Mouse (Mus musculus) olfactory bulb, adult 2 months (tissue): ENCODE measurements around the gene Gm10320. TPM values are rescaled to one million over a fixed set of nuclear protein-coding genes. Genes with fewer than 3 reads are reported as not detected.

Experiments used
- H3K27ac ChIP-seq: fragments of 200-500 bp; 2 replicates; pipeline ENCODE4 v1.5.1; 2012; ENCODE audit warnings: low read depth, low read length; ENCODE audit not compliant: insufficient read depth
- H3K4me1 ChIP-seq: fragments of 200-500 bp; 2 replicates; pipeline ENCODE4 v1.6.1; 2012; ENCODE audit warnings: low read length; ENCODE audit not compliant: control insufficient read depth, insufficient read depth
- H3K4me3 ChIP-seq: fragments of 200-500 bp; 2 replicates; pipeline ENCODE4 v1.5.1; 2012; ENCODE audit warnings: mild to moderate bottlenecking, low read depth, low read length, moderate library complexity; ENCODE audit not compliant: insufficient read depth
- CTCF ChIP-seq: fragments of 200-500 bp; IDR thresholded peaks from 2 replicates; pipeline ENCODE4 v1.5.1; 2012; ENCODE audit warnings: low read depth, mild to moderate bottlenecking, low read length, moderate library complexity; ENCODE audit not compliant: insufficient read depth
- POLR2A ChIP-seq: fragments of 200-500 bp; IDR thresholded peaks from 2 replicates; pipeline ENCODE4 v1.6.1; 2012; ENCODE audit warnings: mild to moderate bottlenecking, low read depth, low read length, moderate library complexity; ENCODE audit not compliant: insufficient read depth
- WGBS: fragments of 180-500 bp; shearing (Covaris S2); methylation state at CpG from one replicate; pipeline ENCODE4 v1.1.7; 2018; 5-methylcytosine and 5-hydroxymethylcytosine counted together
- polyA plus RNA-seq: library from polyadenylated mRNA; stranded (reverse); fragments of >200 nt; gene quantifications from 2 replicates; pipeline ENCODE4 v1.2.4, GENCODE M21; 2012; ENCODE audit warnings: low replicate concordance; ENCODE audit not compliant: missing spikeins, insufficient read depth, insufficient read length

Gene Gm10320
- polyA plus RNA-seq: not detected in 2 replicates

DNA sequence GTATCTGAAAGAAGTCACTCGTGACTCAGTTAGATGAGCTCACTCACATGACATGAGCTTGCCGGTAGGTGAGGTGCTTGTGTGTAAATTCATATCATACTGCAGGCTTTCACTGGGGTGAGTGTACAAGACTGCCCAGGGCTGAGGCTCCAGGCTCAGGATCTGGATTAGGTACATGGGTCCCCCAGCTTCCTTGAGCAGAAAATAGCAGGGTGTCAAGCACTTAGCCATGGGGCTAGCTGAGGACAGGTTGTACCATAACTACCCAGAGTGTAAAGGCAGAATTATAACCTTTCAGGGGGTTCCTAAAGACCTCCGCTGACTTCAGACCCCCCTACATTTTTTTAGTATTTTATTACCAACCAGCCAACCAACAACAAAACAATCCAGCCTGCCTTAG lies at the start of gene Gm10320:
Gm10320 (minus strand) TSS at position 93 of the 400 bp plus-strand sequence.
- TF ChIP-seq POLR2A: no peak
- TF ChIP-seq CTCF: no peak
- peaks cover 2% of the 10 kb centered on the region for H3K4me1 ChIP-seq
- WGBS: 90% methylated on average over 3 of the region's 3 CpGs

DNA sequence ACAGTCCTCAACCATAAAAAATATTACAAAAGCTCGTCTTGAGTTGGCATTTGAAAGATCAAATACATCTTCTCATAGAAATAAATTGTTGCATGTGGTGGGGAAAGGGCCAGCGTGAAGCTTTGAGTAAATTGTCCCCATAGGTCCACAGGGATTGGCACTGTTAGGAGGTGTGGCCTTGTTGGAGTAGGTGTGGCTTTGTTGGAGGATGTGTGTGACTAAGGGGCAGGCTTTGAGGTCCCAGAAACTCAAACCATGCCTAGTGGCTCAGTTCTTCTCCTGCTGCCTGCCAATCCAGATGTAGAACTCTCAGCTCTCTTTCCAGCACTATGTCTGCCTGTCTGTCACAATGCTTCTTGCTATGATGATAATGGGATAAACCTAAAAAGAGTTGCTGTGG lies 49.8 kb upstream of the Gm10320 start:
- WGBS: 87% methylated on average over 2 of the region's 2 CpGs
- H3K4me3 ChIP-seq: no peak overlapping the region
- no peaks in the 10 kb centered on the region for H3K4me1 ChIP-seq
- TF ChIP-seq CTCF (no peak), POLR2A (no peak)
- no peak overlapping the region for H3K27ac ChIP-seq

More for the DNA sequence above, at the start of gene Gm10320:
- no peak within 1 kb of the TSS for H3K4me3 ChIP-seq
- no peak within 1 kb of the TSS for H3K27ac ChIP-seq

DNA sequence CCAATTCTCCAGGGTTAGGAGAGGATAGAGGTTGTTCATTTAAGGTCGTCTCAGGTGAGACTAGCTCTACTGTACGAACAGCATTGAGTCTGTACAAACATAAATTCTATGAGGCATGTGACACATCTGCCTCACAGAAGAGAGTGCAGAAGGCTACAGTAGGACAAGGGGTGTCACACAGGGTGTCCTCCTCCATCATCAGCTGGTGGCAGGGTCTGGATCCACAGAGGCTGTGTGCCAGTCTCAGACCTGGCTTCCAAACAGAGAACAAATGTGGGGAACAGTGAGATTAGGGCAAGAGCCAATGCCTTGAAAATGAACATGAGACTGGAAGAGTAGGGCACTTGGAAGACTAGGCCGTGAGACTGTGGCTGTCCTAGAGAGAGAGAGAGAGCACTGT lies 48.4 kb upstream of the Gm10320 start:
- H3K27ac ChIP-seq: no peak overlapping the region
- H3K4me1 ChIP-seq: no peaks in the 10 kb centered on the region
- TF ChIP-seq POLR2A (no peak), CTCF (no peak)
- H3K4me3 ChIP-seq: no peak overlapping the region
- 91% methylated on average over 3 of the region's 3 CpGs for WGBS

DNA sequence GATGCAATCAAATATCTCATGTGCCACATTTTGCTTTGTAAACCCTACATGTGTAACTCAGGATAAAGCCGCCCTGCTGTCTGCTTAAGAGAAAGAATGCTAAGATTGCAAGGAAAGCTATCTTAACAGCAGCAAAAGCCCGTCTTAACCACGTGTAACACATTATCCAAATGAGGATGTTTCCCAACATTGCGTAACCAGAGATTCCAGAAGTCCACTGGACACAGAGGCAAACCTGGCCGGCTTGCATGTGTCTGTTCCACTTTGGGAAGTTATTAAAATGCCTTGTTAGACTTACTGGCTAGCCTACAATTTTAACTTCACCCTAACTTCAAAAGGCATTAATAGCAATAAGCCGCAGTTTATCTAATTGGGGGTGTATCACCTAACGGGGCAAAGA lies 47.5 kb upstream of the Gm10320 start:
- H3K4me3 ChIP-seq: no peak overlapping the region
- no peaks in the 10 kb centered on the region for H3K4me1 ChIP-seq
- 80% methylated on average over 7 of the region's 7 CpGs for WGBS
- H3K27ac ChIP-seq: no peak overlapping the region
- TF ChIP-seq POLR2A (no peak), CTCF (no peak)

DNA sequence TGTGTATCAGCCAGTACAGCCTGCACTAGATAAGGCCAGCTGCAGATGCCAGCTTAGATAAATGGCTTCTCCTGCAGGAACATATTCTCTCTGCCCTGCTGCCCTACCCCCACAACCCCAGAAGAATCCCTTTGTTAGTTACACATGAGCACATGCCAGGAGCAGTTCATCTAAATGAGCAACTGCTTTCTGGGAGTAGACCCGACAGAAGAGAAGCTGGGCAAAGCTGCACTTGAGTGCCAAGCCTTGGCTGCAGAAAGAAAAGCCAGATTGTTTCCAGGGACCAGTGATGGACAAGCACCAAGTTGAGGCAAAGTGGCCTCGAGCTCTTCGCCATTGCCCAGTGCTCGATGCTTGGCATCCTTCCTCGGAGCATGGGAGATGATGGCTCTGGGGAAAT lies 46.8 kb upstream of the Gm10320 start:
- no peak for TF ChIP-seq POLR2A
- TF ChIP-seq CTCF: no peak
- WGBS: 34% methylated on average over 5 of the region's 5 CpGs
- Histone ChIP-seq H3K4me1 (peaks cover 2% of the 10 kb centered on the region), H3K27ac (no peak overlapping the region), H3K4me3 (no peak overlapping the region)

DNA sequence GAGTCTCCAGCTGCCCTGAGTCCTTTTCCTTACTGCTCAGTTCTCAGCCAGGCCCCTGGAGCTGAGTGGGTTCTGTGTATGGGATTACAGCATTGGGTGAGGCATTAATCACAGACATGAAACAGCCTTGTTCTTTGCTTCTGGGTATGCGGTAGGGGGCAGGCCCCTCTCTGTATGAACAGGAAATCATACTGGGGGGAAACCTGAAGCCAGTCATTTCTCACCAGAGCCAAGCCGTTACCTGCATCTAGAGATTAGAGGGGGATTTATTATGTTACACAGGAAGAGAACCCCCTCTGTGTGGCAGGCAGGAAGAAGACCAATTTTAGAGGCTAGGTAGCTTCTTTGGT lies 43.1 kb upstream of the Gm10320 start:
- peaks cover 2% of the 10 kb centered on the region for H3K4me1 ChIP-seq
- WGBS: 49% methylated on average over 2 of the region's 2 CpGs
- TF ChIP-seq POLR2A: no peak
- no peak for TF ChIP-seq CTCF

DNA sequence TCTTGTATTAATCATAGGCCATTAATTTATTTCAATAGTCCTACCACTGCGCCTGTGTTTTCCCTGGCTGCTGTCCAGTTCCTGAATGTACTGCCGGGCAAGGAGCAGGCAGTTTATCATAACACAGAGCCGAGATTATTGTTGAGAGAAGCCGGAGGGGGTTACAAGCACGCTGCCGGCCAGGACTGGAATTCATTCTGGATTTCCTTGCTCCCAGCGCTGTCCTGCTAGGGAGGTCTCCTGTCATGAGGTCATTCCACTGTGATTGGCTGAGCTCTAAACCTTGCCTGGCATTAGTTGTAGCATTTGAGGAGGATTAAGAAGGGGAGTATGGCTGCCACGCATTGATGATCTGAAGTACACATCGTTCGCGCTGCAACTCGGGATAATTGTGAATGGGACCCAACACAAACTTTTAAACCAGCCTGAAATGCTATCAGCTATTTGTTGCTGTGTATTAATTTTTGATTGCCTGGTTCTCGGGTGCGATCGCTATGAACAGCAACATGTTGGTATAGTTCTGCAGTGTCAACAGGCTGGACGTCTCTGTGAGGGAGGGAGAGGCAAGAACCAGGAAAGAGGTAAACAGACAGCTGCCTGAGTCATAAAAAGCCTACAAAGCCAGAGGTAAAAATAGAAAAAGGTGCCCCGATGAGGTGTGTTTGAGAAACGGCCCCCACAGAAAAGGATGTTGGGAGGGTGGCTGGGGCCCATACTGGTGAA lies 42.5 kb upstream of the Gm10320 start:
- 13% methylated on average over 18 of the region's 18 CpGs for WGBS
- H3K4me1 ChIP-seq: peaks cover 2% of the 10 kb centered on the region
- TF ChIP-seq CTCF (no peak), POLR2A (no peak)
- H3K27ac ChIP-seq: no peak overlapping the region
- H3K4me3 ChIP-seq: no peak overlapping the region

More for the DNA sequence above, 43.1 kb upstream of the Gm10320 start:
- no peak overlapping the region for H3K27ac ChIP-seq
- no peak overlapping the region for H3K4me3 ChIP-seq

DNA sequence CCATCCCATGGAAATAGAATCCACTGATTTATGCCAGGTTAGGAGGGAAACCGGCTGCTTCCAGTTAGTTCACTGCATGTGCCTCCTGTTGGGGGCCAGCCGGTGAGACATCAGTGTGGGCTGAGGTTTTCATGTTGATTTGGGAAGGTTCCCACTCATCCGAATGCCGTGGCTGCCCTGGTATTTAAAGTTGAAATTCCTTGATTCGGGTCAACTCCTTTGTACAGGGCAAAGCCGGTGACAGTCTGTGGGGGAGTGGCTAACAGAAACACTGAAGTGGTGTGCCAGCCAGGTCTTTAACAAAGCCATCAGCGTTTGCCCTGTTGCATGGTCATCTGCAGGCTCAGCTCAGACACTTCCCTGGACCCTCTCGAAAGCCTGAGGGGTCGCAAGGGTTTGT lies 41.6 kb upstream of the Gm10320 start:
- TF ChIP-seq POLR2A (no peak), CTCF (no peak)
- H3K4me3 ChIP-seq: no peak overlapping the region
- peaks cover 2% of the 10 kb centered on the region for H3K4me1 ChIP-seq
- WGBS: 18% methylated on average over 9 of the region's 9 CpGs
- no peak overlapping the region for H3K27ac ChIP-seq

DNA sequence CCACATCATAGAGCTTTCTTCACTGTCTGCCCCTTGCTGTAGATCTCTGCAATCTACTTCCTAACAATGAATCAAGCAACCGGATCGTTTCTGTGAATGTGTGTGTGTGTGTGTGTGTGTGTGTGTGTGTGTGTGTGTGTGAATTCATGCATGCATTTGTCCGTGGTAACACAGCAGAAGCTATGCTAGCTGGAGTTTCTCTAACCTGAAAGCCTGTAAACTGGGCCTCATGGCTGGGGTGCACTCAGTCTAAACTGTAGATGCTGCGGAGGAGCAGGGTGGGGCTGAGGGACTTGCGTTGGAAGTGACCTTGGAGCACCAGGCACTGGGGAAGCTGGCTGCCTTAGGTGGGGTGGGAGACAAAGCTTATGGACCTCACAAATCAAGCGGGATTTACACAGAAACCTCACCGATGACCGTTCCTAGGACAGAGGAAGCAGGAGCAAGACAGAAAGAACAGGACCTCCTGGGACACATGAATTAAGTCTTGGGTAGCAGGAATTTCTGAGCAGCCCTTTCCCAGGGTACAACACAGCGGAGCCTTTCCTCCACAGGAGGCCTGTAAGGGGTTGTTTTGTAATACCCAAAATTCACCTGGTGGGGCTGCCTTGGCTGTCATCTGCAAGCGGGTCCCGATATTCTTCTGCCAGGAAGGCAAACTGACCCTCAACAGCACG lies 41.0 kb upstream of the Gm10320 start:
- WGBS: 70% methylated on average over 12 of the region's 12 CpGs
- no peak overlapping the region for H3K27ac ChIP-seq
- peaks cover 2% of the 10 kb centered on the region for H3K4me1 ChIP-seq
- no peak overlapping the region for H3K4me3 ChIP-seq
- TF ChIP-seq CTCF: no peak
- TF ChIP-seq POLR2A: no peak
